Mouse (Mus musculus): ENCODE measurements around the gene Kif18b.
A peak's percentile ranks its signal among the peaks of the same experiment; 100 is the strongest.

Kif18b gene

GRCm38 (mm10) chr11:102924557-102925350 lies at the start of gene Kif18b:
TSS of gene Kif18b (minus strand) at chr11:102925124.
- DNase-seq: peak; percentile 91

GRCm38 (mm10) chr11:102972326-102972725 lies 47.4 kb upstream of the Kif18b start:
- DNase-seq: no peak

GRCm38 (mm10) chr11:102971604-102972003 lies 46.7 kb upstream of the Kif18b start:
- peak; percentile 42 for DNase-seq

GRCm38 (mm10) chr11:102964547-102965091 lies 39.7 kb upstream of the Kif18b start:
- no peak for DNase-seq

- DNase-seq: no peak
These were observed 39.1 kb upstream of the Kif18b start for GRCm38 (mm10) chr11:102963855-102964546.

- no peak for DNase-seq
These were observed 38.4 kb upstream of the Kif18b start for GRCm38 (mm10) chr11:102963246-102963854.

- DNase-seq: no peak
These were observed 37.9 kb upstream of the Kif18b start for GRCm38 (mm10) chr11:102962861-102963245.

GRCm38 (mm10) chr11:102961082-102961481 lies 36.2 kb upstream of the Kif18b start:
- no peak for DNase-seq

- no peak for DNase-seq
These were observed 33.9 kb upstream of the Kif18b start for GRCm38 (mm10) chr11:102958870-102959269.

- DNase-seq: no peak
These were observed 33.5 kb upstream of the Kif18b start for GRCm38 (mm10) chr11:102958431-102958830.

- no peak for DNase-seq
These were observed 32.8 kb upstream of the Kif18b start for GRCm38 (mm10) chr11:102957692-102958091.

GRCm38 (mm10) chr11:102956962-102957614 lies 32.2 kb upstream of the Kif18b start:
- DNase-seq: no peak

- no peak for DNase-seq
These were observed 28.0 kb upstream of the Kif18b start for GRCm38 (mm10) chr11:102952922-102953321.

- DNase-seq: no peak
These were observed 23.4 kb upstream of the Kif18b start for GRCm38 (mm10) chr11:102948043-102948961.

GRCm38 (mm10) chr11:102946992-102947343 lies 22.0 kb upstream of the Kif18b start:
- no peak for DNase-seq

GRCm38 (mm10) chr11:102946265-102946991 lies 21.5 kb upstream of the Kif18b start, which contains the start of gene C1ql1:
TSS of gene C1ql1 (minus strand) at chr11:102946688.
- peak; percentile 34 for DNase-seq

- no peak for DNase-seq
These were observed 20.7 kb upstream of the Kif18b start for GRCm38 (mm10) chr11:102945306-102946264.

- DNase-seq: no peak
These were observed 16.3 kb upstream of the Kif18b start for GRCm38 (mm10) chr11:102941236-102941635.

- no peak for DNase-seq
These were observed 14.2 kb upstream of the Kif18b start for GRCm38 (mm10) chr11:102939024-102939675.
